Mouse (Mus musculus) gastrocnemius, postnatal 4 days (tissue): ENCODE measurements around the gene Tmem209. TPM values are rescaled to one million over a fixed set of nuclear protein-coding genes. Genes with fewer than 3 reads are reported as not detected.

Source experiments
- DNase-seq, 2 experiments: peaks; one replicate each; pipeline ENCODE4 v3.0.0; 2021 to 2022; ENCODE audit warnings: low spot score in 2 of 2, mixed read lengths in 2 of 2
- total RNA-seq, 2 experiments: library from RNA; stranded (reverse); gene quantifications; 2 replicates each; pipeline ENCODE4 v1.2.3; 2021

Gene Tmem209
- total RNA-seq, 2 experiments from 2014 or later = 15.7 to 16.4 TPM

GRCm38 (mm10) chr6:30465586-30465985, 44.0 kb downstream of the Tmem209 start:
- no peak for DNase-seq

- no peak for DNase-seq
Observed at GRCm38 (mm10) chr6:30462822-30463221, 46.8 kb downstream of the Tmem209 start.

DNA sequence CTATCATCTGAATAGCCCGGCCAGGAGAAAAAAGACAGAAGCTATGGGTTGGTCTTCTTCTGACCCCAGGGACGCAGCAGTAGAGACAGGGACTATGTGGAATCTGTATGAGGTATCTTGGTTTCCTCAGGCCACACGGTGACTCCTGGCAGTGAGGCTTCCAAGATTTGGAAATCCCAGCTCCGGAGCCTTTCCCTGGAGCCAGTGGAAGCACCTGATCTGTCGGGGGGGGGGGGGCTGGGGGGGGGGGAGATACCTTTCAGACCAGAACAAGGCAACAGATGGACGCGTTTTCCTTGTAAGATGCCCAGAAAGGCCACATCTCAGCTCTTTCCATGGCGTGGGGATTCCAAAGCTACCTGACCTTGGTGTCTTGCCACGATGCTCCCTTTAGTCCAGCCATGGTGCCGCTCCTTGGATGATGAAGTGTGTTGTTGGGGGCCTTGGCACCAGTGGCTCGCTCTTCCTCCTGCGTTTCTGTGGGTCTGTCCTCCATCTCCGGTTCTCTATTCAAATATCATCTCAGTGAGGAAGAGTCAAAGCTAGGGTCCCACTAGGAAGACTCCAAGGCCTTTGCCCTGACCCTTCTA, 47.7 kb downstream of the Tmem209 start:
- no peak for DNase-seq

- peak in 1 of 2 experiments; percentile 44 for DNase-seq
Observed at GRCm38 (mm10) chr6:30460750-30461446, 48.7 kb downstream of the Tmem209 start.

DNA sequence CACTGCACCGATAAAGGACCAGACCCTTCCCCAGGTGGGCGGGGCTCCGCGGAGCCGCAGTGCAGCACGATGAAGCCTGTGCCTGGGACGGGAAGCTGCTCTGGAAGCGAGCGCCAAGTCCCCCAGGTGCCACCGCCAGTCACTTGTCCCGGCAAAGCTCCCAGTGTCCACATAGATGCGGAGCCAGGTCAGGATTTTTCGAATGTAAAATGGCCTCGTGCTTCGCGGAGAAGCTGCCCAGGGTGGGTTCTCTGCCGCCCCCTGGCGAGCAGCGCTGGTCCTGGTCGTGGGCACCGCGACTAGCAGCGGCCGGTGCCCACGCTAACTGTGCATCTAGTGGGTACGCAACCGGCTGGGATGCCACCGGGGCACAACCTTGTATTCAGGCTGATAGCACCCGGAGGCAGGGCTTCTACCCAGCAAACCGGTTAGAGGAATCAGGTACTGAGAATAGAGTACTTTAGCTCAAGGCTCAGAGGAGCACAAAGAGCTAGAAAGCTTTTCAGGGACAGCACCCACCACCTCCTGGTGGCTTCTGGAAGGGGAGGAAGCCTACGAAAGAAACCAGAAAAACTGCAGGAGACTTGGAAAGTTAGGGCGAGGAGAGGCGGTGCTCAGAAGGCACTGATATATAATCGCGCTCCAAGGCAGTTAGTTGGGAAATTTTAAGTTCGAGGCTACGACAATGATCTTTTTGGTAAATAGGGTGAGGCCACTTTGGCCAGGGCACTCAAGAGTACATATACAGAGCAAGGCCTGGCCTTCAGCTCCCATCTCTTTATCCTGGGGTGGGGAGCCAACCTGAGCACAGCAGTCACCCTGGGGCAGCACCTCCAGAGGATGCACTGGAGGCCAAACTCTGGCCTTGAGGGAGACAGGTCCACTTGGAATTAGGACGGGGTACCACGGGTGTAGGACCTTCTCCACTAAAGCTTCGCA, 49.5 kb downstream of the Tmem209 start:
- peak; percentile 66 to 85 for DNase-seq

DNA sequence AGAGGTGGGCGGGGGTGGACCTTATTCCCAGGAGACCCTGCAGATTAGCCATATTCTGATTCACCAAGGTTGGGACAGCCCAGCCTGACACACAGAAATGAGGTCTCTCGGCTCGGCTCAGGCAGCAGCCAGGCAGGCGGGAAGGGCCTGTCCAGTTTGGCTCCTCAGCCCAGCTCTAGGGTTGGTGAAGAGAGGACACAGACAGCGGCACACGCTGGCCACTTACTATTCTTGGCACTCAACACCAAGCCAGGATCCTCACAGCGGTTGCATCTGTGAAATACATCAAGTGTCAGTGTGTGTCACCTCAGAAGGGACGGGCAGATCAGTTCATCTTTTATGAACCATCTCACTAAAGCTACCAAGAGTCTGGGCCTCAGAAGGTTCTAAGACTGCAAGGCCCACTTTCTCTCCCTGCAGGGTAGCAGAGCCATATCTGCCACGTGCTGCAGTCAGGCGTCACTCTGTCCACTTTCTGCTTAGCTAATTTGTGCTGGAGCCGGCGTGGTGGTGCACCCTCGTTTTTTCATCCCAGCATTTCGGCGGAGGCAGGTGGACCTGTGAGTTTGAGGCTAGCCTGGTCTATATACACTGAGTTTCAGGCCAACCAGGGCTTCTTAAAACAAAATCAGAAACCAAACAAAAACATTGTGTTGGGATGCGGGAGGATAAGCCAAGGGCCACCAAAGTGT, 50.4 kb downstream of the Tmem209 start:
- DNase-seq = peak in 1 of 2 experiments; percentile 46

GRCm38 (mm10) chr6:30458626-30459025, 51.0 kb downstream of the Tmem209 start:
- DNase-seq = no peak

- no peak for DNase-seq
Observed at GRCm38 (mm10) chr6:30456991-30457390, 52.6 kb downstream of the Tmem209 start.

GRCm38 (mm10) chr6:30439576-30439975, 70.0 kb downstream of the Tmem209 start:
- DNase-seq = peak in 1 of 2 experiments; percentile 7

DNA sequence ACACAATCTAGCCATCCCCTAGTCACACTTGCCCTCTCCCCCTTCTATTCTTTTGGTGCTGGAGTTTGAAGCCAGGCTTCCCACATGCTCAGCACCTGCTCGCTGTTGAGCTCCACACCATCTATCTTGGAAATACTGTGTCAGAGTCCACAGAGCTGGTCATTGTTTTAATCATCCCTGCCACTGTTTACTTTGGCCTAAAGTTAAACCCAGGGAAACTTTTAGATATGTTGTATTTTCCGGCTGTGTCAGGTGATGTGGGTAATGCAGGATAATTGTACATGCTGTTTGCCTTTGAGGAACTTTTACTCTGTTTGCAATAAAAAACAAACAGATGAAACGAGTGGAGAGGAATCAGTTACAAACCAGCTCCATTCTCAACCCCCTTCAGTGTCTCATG, 72.5 kb downstream of the Tmem209 start:
- DNase-seq = peak in 1 of 2 experiments; percentile 1

GRCm38 (mm10) chr6:30436476-30436875, 73.1 kb downstream of the Tmem209 start:
- peak in 1 of 2 experiments; percentile 11 for DNase-seq

GRCm38 (mm10) chr6:30432461-30433192, 77.0 kb downstream of the Tmem209 start:
- no peak for DNase-seq

Other genes with a start within 250 kb of the Tmem209 start
- gene Ube2h, start 205.2 kb downstream of the Tmem209 start, total RNA-seq = 100 to 1,000 TPM in 1 of 2 experiments, 10 to 100 TPM in 1; 82.2 to 103 TPM
- 10 to 100 TPM; 24.8 to 25.4 TPM for gene Zc3hc1, start 118.8 kb downstream of the Tmem209 start, total RNA-seq
- gene Klhdc10, start 107.9 kb downstream of the Tmem209 start, total RNA-seq = 10 to 100 TPM; 73.6 to 86.9 TPM
- gene Ssmem1, start 66 bp upstream of the Tmem209 start, total RNA-seq = under 1 TPM; 0.49 to 0.74 TPM
- gene Cpa2, start 31.8 kb upstream of the Tmem209 start, total RNA-seq = 1 to 10 TPM; 4.2 to 4.4 TPM
- 1 to 10 TPM; 1.7 to 2.0 TPM for gene Cpa4, start 58.6 kb upstream of the Tmem209 start, total RNA-seq
- gene Cpa5, start 101.2 kb upstream of the Tmem209 start, total RNA-seq = 1 to 10 TPM; 1.6 to 1.9 TPM
- under 1 TPM; 0.44 to 0.64 TPM for gene Cpa1, start 129.4 kb upstream of the Tmem209 start, total RNA-seq
- 10 to 100 TPM; 22.2 to 23.0 TPM for gene Cep41, start 184.0 kb upstream of the Tmem209 start, total RNA-seq
- gene Mest, start 213.8 kb upstream of the Tmem209 start, total RNA-seq = 1,000 to 10,000 TPM in 1 of 2 experiments, 100 to 1,000 TPM in 1; 835 to 1,053 TPM